Mouse (Mus musculus) bone marrow, adult 2 months (tissue): Measurements from ENCODE around the gene Angptl6. TPM values are rescaled to one million over a fixed set of nuclear protein-coding genes. Genes with fewer than 3 reads are reported as not detected.

ENCODE experiments used
- H3K27ac ChIP-seq: fragments of 200-500 bp; 2 replicates; pipeline ENCODE4 v1.5.1; 2012; ENCODE audit warnings: low read depth, mild to moderate bottlenecking, control low read depth, inconsistent platforms, low read length; ENCODE audit not compliant: control insufficient read depth, poor library complexity, insufficient read depth
- H3K4me1 ChIP-seq: fragments of 200-500 bp; 2 replicates; pipeline ENCODE4 v1.6.1; 2011; ENCODE audit warnings: low read length; ENCODE audit not compliant: control insufficient read depth, insufficient read depth
- H3K4me3 ChIP-seq: fragments of 200-500 bp; replicated peaks from 2 replicates; pipeline ENCODE3; 2011; ENCODE audit warnings: mild to moderate bottlenecking, low read depth, low read length, control low read depth; ENCODE audit not compliant: control insufficient read depth
- CTCF ChIP-seq: fragments of 200-500 bp; IDR thresholded peaks from 2 replicates; pipeline ENCODE4 v1.5.1; 2011; ENCODE audit warnings: low read length, control low read depth; ENCODE audit not compliant: control insufficient read depth, insufficient read depth
- POLR2A ChIP-seq: fragments of 200-500 bp; IDR thresholded peaks from 2 replicates; pipeline ENCODE4 v1.6.1; 2011; ENCODE audit warnings: low read depth, mild to moderate bottlenecking, control low read depth, low read length, borderline replicate concordance; ENCODE audit not compliant: control insufficient read depth
- WGBS: fragments of 180-500 bp; shearing (Covaris S2); methylation state at CpG from one replicate; pipeline ENCODE4 v1.1.7; 2018; 5-methylcytosine and 5-hydroxymethylcytosine counted together
- polyA plus RNA-seq: library from polyadenylated mRNA; stranded (reverse); fragments of >200 nt; gene quantifications from 2 replicates; pipeline ENCODE4 v1.2.4, GENCODE M21; 2011; ENCODE audit warnings: low replicate concordance; ENCODE audit not compliant: missing spikeins, insufficient read depth, insufficient read length

Angptl6 gene
- polyA plus RNA-seq, 1 experiment, result 1.6 TPM

GRCm38 (mm10) chr9:20897736-20898510 lies 18.4 kb upstream of the Angptl6 start:
- no peak for TF ChIP-seq CTCF
- no peak for TF ChIP-seq POLR2A
- WGBS, result 4% methylated on average over 26 of the region's 39 CpGs
- H3K4me1 ChIP-seq, result no peaks in the 10 kb centered on the region; the same call in 1 of the 2 replicates
- H3K27ac ChIP-seq, result peak overlapping the region; percentile 59
- H3K4me3 ChIP-seq, result peak overlapping the region; percentile 93

DNA sequence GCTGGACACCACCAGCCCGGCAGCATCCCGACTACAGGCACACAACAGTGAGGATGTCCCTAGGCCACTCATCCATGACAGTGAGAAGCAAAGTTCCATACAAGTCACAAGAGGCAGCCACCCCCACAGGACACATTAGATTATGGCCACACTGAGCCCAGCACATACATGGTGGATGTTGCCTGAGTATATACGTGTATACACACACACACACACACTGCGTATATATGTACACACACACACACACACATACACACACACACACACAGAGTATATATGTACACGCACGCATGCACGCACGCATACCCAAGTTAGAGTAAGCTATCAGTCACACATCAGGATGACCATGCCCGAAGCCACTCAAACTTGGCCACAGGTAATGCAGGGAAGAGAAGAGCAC lies 15.9 kb upstream of the Angptl6 start:
- TF ChIP-seq CTCF, result no peak
- no peak for TF ChIP-seq POLR2A
- H3K4me3 ChIP-seq, result no peak overlapping the region
- no peaks in the 10 kb centered on the region; the same call in 1 of the 2 replicates for H3K4me1 ChIP-seq
- WGBS, result 97% methylated on average over 9 of the region's 9 CpGs
- H3K27ac ChIP-seq, result no peak overlapping the region

- TF ChIP-seq POLR2A (no peak), CTCF (no peak)
- no peak overlapping the region for H3K27ac ChIP-seq
- no peak overlapping the region for H3K4me3 ChIP-seq
- 90% methylated on average over 15 of the region's 15 CpGs for WGBS
- peaks cover 2% of the 10 kb centered on the region; the same call in 1 of the 2 replicates for H3K4me1 ChIP-seq
These were observed 15.1 kb upstream of the Angptl6 start for GRCm38 (mm10) chr9:20894629-20895028.

DNA sequence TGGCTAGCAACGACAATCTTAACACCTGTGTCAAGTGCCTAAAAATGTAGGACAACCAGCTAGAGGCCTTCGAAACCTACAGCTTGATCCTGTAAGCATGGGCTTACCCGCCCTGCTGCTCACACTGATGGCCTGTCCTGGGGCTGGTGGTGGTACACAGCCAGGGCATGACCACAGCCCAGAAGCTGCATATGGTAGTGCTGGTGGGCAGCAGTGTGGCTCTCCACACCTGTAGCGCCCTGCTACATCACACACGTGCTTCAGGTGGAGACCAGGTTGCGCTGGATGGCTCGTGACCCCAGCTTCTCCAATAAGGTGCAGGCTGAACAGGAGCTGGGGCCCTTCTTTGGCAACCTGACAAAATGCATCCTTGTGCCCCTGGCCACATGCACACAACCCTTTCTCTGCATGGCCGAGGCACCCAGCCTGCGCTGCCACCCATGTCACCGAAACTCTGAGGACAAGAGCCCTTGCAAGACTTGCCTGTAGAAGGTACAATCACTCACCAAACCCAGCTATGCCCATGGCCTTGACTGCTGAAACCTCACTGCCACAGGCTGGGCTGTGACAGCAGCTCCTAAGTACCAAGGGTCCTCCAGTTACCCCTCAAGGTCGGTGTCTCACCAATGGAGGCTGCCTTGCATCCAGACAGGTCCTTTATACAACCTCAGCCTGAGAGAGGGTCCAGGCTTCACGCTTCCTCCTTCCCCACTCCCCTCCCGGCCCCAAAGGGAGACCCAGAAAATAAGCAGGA lies 14.2 kb upstream of the Angptl6 start:
- Histone ChIP-seq H3K27ac (no peak overlapping the region), H3K4me3 (no peak overlapping the region), H3K4me1 (peaks cover 2% of the 10 kb centered on the region; the same call in 1 of the 2 replicates)
- WGBS, result 81% methylated on average over 13 of the region's 13 CpGs
- TF ChIP-seq CTCF (no peak), POLR2A (no peak)

DNA sequence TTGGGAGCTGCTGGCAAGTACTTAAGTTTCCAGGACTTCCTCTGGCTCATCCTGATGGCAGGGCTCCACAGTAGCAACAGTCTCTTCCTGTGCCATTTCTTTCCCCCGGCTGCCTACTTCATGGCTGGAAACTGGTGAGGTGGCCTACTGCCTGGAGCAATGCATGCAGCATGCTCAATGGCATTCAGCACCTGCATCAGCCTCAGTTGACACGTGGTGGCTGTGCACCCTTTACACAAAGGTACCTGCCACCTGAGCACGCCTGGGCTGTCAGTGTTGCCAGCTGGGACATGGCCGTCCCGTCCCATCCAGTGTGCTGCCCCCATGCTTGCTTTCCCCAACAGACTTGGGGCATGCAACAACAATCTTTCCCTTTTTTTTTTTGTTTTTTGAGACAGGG lies 13.5 kb upstream of the Angptl6 start:
- H3K27ac ChIP-seq, result no peak overlapping the region
- TF ChIP-seq CTCF, result no peak
- TF ChIP-seq POLR2A, result no peak
- 72% methylated on average over 5 of the region's 5 CpGs for WGBS
- H3K4me3 ChIP-seq, result no peak overlapping the region
- peaks cover 2% of the 10 kb centered on the region; the same call in 1 of the 2 replicates for H3K4me1 ChIP-seq

DNA sequence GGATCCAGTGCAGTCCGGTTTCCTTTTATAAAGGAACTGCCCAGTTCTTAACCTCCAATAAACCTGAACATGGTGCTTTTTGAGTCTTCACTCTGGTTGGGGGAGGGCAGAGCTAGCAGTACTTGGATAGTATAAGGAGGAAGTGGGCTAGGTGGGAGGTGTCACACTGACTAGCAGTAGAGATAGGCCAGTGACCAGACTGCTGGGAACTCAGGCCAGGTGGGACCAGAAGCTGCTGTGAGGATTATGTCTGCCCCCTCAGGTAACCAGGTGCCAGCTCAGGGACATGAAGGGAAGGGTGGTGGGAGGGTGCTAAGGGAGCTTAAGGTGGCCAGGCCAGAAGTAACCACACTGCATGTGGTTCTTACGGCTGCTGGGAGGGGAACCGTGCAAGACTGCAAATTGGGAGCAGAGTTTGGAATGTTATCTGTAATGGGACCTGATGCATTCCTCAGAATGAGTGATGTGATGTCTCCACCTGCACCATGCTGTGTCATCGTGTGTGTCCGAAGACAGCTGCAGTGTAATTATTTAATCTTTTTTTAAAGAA lies 12.7 kb upstream of the Angptl6 start:
- TF ChIP-seq POLR2A (no peak), CTCF (no peak)
- Histone ChIP-seq H3K4me3 (no peak overlapping the region), H3K4me1 (peaks cover 2% of the 10 kb centered on the region; the same call in 1 of the 2 replicates), H3K27ac (no peak overlapping the region)
- 69% methylated on average over 5 of the region's 5 CpGs for WGBS

GRCm38 (mm10) chr9:20891339-20892103 lies 12.0 kb upstream of the Angptl6 start:
- no peak overlapping the region for H3K4me3 ChIP-seq
- TF ChIP-seq POLR2A (no peak), CTCF (no peak)
- H3K27ac ChIP-seq, result no peak overlapping the region
- peaks cover 2% of the 10 kb centered on the region; the same call in 1 of the 2 replicates for H3K4me1 ChIP-seq
- WGBS, result 86% methylated on average over 26 of the region's 26 CpGs
